Mouse (Mus musculus) bone marrow macrophage, adult 2 months (primary cell): ENCODE results near the gene Rai14. TPM values are rescaled to one million over a fixed set of nuclear protein-coding genes. Genes with fewer than 3 reads are reported as not detected.
"Not testable (repeated sequence)": the region's sequence is repeated elsewhere in the genome, so short reads cannot be mapped to it uniquely, and the experiment has no call there.

Source experiments
- H3K27ac ChIP-seq: 2 replicates; pipeline ENCODE4 v1.5.1; 2012; ENCODE audit warnings: low read depth, low read length; ENCODE audit not compliant: insufficient read depth
- H3K4me1 ChIP-seq: 2 replicates; pipeline ENCODE4 v1.6.1; 2012; ENCODE audit warnings: low read length; ENCODE audit not compliant: control insufficient read depth, insufficient read depth
- H3K4me3 ChIP-seq: 2 replicates; pipeline ENCODE4 v1.5.1; 2012; ENCODE audit warnings: mild to moderate bottlenecking, low read length, moderate library complexity; ENCODE audit not compliant: insufficient read depth
- CTCF ChIP-seq: IDR thresholded peaks from 2 replicates; pipeline ENCODE4 v1.5.1; 2012; ENCODE audit warnings: low read depth, mild to moderate bottlenecking, low read length, moderate library complexity
- POLR2A ChIP-seq: IDR thresholded peaks from 2 replicates; pipeline ENCODE4 v1.6.1; 2012; ENCODE audit warnings: mild to moderate bottlenecking, low read depth, low read length, borderline replicate concordance
- polyA plus RNA-seq: library from polyadenylated mRNA; stranded (reverse); fragments of >200 nt; gene quantifications from 2 replicates; pipeline ENCODE4 v1.2.4, GENCODE M21; 2012; ENCODE audit not compliant: missing spikeins, insufficient read depth, insufficient read length

Gene Rai14
- polyA plus RNA-seq, 1 experiment, result 4.4 TPM

DNA sequence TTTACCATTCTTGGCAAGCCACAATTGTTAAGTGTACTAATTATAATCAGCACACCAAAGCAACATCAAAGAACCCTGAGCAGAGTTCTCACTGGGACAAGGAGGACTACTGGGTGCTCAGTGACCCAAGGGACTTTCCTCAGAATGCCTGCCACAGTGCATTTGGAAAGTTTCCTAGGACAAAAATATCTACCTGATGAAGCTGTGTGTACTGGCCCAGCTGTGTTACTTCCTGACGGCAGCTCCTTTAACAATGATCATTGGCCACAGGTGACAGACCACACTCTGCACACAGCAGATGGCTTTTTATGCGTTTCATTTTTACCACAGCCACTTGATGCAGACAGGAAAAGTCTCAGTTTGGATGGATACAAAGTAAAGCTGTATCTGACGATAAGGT lies 135.3 kb downstream of the Rai14 start:
- H3K4me1 ChIP-seq, result no peaks in the 10 kb centered on the region
- TF ChIP-seq POLR2A (no peak), CTCF (no peak)
- H3K27ac ChIP-seq, result no peak overlapping the region
- H3K4me3 ChIP-seq, result no peak overlapping the region

DNA sequence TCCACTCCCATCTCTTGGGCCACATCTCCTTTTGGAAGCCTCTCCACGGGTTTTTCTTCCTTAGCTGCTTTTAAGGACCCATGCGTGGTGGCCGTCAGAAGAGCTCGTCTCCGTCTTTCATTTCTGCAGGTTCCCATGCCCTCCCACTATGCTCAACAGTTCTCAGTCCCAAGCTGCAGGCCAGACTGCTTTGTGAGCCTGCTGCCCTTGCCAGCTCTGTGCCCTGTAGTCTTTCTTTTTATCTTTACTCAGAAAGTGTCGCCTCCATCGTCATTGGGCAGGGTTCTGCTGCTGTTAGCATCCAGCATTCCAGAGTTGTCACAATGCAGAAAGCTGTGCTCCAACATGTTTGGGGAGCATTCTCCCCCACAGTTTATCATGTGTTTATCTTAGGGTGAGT lies 147.9 kb downstream of the Rai14 start:
- H3K4me1 ChIP-seq, result no peaks in the 10 kb centered on the region
- no peak overlapping the region for H3K27ac ChIP-seq
- no peak overlapping the region for H3K4me3 ChIP-seq
- no peak for TF ChIP-seq CTCF
- TF ChIP-seq POLR2A, result no peak

DNA sequence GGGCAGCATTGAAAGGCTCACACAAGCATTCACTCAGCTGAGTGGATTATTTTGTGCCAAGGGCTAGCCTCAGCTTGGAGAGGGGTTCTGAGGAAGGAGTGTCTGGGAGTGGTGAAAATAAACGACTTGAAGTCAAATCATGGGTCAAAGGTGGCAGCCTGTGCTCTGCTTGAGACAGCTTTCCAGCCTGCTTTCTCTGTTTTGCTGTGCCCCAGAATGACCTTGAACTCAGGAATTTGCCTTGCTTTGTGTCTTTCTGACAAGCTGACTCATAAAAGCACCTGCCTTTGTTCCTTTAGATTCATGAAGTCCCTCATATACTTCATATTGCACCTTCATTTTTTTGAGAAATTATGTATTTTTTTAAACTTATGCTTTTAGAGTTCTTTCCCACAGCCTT lies 150.2 kb downstream of the Rai14 start:
- Histone ChIP-seq H3K27ac (no peak overlapping the region), H3K4me1 (no peaks in the 10 kb centered on the region), H3K4me3 (no peak overlapping the region)
- TF ChIP-seq CTCF, result no peak
- TF ChIP-seq POLR2A, result no peak

DNA sequence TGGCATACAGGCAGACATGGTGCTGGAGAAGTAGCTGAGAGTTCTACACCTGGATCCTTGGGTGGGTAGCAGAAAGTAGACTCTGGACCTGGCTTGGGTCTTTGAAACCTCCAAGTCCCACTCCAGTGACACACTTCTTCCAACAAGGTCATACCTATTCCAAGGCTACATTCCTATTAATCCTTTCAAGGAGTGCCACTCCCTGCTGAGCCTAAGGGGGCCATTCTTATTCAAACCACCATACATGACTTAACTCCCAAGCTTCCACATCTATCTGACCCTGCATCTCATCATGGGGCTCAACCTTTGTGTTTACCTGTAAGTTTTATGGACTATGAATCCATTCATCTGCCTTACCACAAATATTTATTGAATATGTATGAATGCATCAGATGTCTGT lies 152.1 kb downstream of the Rai14 start:
- Histone ChIP-seq H3K4me3 (no peak overlapping the region), H3K27ac (no peak overlapping the region), H3K4me1 (no peaks in the 10 kb centered on the region)
- TF ChIP-seq POLR2A (no peak), CTCF (no peak)

DNA sequence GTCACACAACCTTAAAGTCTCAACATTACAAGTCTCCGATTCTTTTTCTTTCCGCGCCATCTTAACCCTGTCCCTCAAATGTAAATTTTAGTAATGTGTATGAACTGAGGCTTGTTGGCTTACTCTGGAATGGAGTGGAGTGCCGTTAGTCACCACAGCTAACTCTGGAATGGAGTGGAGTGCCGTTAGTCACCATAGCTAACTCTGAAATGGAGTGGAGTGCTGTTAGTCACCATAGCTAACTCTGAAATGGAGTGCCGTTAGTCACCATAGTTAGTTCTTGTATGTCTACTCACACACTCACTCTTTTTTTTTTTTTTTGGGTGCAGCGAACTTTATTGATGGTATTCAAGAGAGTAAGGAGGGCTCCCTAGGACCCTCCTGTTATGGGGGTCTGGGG lies 154.4 kb downstream of the Rai14 start:
- TF ChIP-seq POLR2A (no peak), CTCF (no peak)
- Histone ChIP-seq H3K27ac (no peak overlapping the region), H3K4me3 (no peak overlapping the region), H3K4me1 (no peaks in the 10 kb centered on the region)

DNA sequence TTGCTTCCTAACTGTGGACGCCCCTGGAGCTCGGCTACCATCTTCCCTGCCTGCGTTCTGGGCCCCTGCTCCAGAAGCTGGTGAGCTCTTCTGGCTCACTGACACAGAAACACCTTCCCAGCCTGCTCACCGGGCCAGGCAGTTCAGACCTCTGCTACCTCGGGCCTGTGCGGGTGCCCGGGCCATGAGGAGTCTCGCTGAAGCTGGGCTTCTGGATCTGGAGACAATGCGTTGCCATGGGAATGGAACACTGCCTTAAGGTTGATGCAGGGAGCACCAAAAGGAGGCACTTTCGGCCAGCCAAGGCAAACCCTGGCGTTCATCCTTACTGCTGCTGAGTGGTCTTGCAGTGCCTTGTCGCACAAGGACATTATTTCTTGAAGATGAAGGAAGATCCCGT lies 156.0 kb downstream of the Rai14 start, which contains the start of gene Ttc23l:
TSS of gene Ttc23l (minus strand) at position 204 of the 400 bp plus-strand sequence.
- TF ChIP-seq POLR2A, result no peak
- TF ChIP-seq CTCF, result no peak
- H3K4me3 ChIP-seq, result no peak within 1 kb of the TSS
- H3K27ac ChIP-seq, result no peak within 1 kb of the TSS
- no peaks in the 10 kb centered on the region for H3K4me1 ChIP-seq

DNA sequence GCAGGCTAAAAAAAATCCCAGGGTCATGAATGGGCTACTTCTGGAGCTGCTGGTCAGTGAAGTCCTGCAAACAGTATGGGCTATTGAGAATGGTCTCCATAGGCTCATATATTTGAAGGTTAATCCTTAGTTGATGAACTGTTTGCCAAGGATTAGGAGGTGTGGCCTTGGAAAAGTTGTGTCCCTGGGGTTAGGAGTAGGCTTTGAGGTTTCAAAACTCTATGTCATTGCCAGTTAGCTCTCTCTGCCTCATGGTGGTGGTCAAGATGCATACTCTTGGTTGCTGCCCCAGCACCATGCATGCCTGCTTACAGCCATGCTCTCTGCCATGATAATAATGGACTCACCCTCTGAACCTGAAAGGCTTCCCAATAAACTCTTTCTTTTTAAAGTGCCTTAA lies 160.1 kb downstream of the Rai14 start:
- TF ChIP-seq POLR2A, result no peak
- TF ChIP-seq CTCF, result no peak

DNA sequence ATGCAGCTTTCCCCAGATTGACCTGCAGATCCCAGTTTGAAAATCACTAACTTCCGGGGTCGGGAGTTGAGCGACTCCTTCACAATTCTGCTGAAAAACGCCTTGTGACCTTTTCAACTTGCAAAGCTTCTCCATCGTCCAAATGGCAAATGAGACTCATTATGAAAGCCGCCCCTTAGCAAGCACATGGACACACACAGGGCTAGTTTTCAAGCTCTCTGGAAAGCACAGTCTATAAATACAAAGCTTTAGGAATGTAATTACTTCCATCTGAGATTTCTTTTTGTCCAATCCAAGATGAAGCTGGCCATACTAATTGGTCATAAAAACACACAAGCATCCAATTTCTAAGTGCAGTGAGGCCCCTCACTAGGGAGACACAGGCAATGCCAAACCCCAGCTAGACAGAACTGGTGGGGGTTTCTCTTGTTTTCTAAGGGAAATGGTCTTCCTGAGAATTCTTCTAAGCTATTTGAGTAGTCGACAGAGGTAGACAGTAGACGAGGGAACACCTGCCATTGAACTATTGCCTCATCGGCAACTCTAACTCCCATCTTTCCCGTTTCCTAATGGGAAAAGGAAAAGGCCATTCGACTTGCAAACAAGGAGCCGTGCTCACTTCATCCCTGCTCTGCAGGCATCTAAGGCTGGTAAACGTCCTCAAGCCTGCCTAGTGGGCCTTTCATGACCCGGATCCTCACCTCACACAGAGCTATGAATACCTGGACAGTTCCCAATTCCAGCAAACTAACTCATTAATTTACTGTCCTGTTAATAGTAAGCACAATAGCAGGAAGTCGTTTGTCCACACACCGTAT lies 173.9 kb downstream of the Rai14 start:
- H3K4me1 ChIP-seq, result no peaks in the 10 kb centered on the region

More for the DNA sequence above, 160.1 kb downstream of the Rai14 start:
- Histone ChIP-seq H3K27ac (no peak overlapping the region), H3K4me1 (no peaks in the 10 kb centered on the region), H3K4me3 (no peak overlapping the region)

DNA sequence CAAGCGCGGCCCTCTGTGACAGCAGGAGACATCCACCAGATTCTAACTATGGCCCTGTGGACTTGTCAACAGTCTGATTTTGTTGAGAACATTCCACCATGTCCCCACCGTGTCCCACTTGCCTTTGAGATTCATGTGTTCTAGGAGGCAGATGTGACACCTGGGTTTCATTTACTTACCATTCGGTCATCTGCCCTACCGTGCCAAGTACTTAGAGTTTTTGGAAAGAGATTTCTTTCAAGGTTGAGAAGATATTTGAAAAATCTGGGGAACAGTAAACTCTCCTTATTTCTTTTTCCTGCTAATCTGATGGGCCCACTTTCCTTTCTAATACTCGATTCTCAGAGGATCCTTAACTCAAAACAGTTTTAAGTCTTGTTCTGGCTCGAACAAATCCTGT lies 178.5 kb downstream of the Rai14 start:
- Histone ChIP-seq H3K27ac (no peak overlapping the region), H3K4me3 (no peak overlapping the region), H3K4me1 (no peaks in the 10 kb centered on the region)
- TF ChIP-seq POLR2A, result no peak
- TF ChIP-seq CTCF, result no peak

More for the DNA sequence above, 173.9 kb downstream of the Rai14 start:
- Histone ChIP-seq H3K27ac (no peak overlapping the region), H3K4me3 (no peak overlapping the region)
- TF ChIP-seq CTCF (no peak), POLR2A (no peak)

DNA sequence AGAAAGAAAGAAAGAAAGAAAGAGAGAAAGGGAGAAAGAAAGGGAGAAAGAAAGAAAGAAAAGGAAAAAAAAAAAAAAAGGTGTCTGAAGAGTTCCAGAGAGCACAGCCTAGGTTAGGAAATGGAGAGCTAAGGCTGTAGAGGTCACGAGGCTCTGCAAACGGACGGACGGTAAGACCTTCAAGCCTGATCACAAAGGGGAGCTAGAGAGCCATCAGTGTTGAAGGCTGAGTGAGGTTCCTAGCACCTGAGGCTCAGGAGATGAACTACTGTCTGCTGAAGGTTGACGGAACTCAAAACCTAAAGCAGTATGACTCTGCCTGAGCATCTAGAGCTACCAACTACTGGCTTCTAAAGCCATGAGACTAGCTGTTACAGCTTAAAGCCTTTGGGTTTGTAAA lies 179.8 kb downstream of the Rai14 start:
- Histone ChIP-seq H3K27ac (no peak overlapping the region), H3K4me1 (no peaks in the 10 kb centered on the region), H3K4me3 (no peak overlapping the region)
- TF ChIP-seq POLR2A (no peak), CTCF (no peak)

DNA sequence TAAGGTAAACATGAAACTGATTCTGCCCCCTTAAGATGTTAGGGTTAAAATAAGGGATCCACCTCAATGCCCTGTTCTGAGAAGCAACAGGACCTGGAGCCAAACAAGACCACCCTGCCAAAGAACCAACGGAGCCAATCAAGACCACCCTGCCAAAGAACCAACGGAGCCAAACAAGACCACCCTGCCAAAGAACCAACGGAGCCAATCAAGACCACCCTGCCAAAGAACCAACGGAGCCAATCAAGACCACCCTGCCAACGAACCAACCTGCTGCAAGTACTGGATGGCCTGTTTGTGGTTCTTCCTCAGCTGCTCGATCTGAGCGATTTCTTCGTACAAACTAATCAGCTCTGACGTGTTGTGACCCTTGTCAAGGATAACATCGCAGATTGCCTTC lies 181.1 kb downstream of the Rai14 start:
- H3K4me1 ChIP-seq, H3K27ac ChIP-seq, H3K4me3 ChIP-seq: not testable (repeated sequence)
